Mouse (Mus musculus): ENCODE results near the gene Anapc15-ps.

DNA sequence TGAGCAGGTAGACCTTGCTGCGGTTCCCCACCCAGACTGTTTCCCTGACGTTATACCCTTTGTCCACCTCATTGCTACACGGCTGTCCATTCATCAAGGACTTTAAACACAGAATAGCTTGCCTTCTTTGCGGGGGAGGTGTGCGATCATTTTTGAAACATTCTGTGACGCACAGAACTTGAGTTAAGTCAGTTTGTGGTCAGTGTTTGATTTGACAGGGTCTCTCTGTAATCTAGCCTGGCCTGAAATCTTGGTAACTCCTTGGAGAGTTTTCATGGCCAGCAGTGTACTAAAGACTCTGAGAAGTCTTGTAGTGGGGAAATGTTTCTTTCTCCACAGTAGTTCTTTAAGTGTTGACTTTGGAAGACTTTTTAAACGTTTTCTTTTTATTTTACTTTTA lies 5.0 kb upstream of the Anapc15-ps start:
- TF ChIP-seq POLR2A (IDR thresholded peaks at IDR 0.05; ENCODE audit: borderline replicate concordance, low read depth, low read length) (no peak), CTCF (IDR thresholded peaks at IDR 0.05; ENCODE audit: low read depth, low read length) (no peak)
